Mouse (Mus musculus): ENCODE measurements around the gene Tfap4. TPM values are rescaled to one million over a fixed set of nuclear protein-coding genes. Genes with fewer than 3 reads are reported as not detected.

Tfap4 gene
- polyA plus RNA-seq, 1 experiment from 2014 or later = 19.6 TPM

DNA sequence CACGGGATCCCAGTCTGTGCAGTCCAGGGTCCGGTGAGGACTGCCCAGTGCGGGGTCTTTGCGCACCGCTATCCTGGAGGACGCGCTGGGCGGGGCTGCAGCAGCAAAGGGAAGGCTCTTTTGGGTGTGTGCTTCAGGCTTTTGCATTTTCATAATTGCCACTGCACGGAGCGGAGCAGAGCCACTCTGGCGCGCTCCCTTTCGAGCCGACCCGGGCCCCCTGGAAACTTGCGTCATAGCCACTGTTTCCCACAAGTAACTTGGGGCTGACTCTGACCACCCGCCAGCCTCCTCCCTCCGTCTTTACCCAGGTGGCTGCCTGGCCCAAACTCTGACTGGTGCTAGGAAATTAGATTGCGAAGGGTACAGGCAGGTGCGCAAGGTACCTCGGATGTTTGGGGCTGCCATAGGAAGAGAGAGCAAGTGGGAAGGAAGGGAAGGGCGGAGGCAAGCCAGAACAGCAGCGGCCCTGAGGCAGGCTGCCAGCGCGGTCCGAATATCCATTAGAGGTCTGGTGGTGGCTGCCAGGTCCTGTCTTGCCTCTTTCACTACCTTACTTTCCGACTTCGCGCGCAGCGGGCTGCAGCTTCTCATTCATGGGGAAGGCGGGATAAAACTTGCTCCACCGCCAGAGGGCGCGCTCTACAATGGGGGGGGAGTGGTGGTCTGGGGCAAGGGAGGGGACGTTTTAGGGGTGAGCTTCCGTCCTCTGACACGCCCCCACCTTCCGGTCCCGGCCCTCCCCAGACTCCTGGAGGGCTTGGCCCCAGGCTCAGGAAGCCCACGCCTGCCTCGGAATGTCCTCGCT, 695 bp upstream of the Tfap4 start:
- Histone ChIP-seq H3K9ac (peak overlapping the region; percentile 83), H3K9me3 (no peaks in the 10 kb centered on the region), H3K4me3 (peak overlapping the region; percentile 86), H3K27ac (peak overlapping the region; percentile 93), H3K36me3 (no peaks in the 10 kb centered on the region), H3K27me3 (no peaks in the 10 kb centered on the region), H3K4me1 (peaks cover 22% of the 10 kb centered on the region), H3K4me2 (peak overlapping the region; percentile 88)
- WGBS = under 1% methylated on average over 43 of the region's 43 CpGs
- peak; percentile 56 for ATAC-seq (ENCODE audit: borderline replicate concordance, extremely low read depth, low FRiP score, low TSS enrichment)

DNA sequence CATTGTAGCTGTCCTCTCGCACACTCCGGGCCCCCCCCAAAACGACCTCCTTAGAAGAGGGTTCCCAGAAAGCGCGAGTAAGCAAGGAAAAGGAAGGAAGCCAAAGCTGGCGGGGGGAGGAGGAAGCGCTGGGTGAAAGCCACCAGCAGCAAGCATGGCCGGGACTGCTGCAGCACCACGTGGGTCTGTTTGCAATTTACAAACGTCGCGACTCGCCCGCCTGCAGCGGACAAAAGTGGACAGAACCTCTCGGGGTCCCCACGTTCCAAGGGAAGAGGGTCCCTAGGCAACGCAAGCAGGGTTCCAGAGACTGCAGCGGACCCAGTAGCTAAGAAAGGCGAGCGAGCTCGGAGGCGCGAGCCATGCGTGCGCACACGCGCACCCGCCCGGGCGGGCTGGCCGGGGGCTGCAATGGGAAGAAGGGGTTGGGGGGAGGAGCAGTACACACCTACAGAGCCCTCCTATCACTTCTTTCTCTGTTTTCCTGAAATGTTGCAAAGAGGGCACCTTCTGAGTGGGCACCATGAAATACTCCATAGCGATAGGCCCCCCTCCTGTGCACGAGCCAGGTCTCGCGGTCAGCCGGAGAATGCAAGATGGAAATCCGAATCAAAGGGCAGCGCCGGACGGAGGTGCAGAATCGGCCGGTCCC, 548 bp downstream of the Tfap4 start:
- H3K4me3 ChIP-seq = peak overlapping the region; percentile 86
- H3K27me3 ChIP-seq = no peaks in the 10 kb centered on the region
- peaks cover 24% of the 10 kb centered on the region for H3K4me1 ChIP-seq
- H3K36me3 ChIP-seq = no peaks in the 10 kb centered on the region
- peak overlapping the region; percentile 93 for H3K27ac ChIP-seq
- H3K9ac ChIP-seq = peak overlapping the region; percentile 83
- no peaks in the 10 kb centered on the region for H3K9me3 ChIP-seq
- ATAC-seq (ENCODE audit: borderline replicate concordance, extremely low read depth, low FRiP score, low TSS enrichment) = peak; percentile 19; the same call in 1 of the 2 replicates
- H3K4me2 ChIP-seq = peak overlapping the region; percentile 88
- WGBS = under 1% methylated on average over 43 of the region's 43 CpGs

DNA sequence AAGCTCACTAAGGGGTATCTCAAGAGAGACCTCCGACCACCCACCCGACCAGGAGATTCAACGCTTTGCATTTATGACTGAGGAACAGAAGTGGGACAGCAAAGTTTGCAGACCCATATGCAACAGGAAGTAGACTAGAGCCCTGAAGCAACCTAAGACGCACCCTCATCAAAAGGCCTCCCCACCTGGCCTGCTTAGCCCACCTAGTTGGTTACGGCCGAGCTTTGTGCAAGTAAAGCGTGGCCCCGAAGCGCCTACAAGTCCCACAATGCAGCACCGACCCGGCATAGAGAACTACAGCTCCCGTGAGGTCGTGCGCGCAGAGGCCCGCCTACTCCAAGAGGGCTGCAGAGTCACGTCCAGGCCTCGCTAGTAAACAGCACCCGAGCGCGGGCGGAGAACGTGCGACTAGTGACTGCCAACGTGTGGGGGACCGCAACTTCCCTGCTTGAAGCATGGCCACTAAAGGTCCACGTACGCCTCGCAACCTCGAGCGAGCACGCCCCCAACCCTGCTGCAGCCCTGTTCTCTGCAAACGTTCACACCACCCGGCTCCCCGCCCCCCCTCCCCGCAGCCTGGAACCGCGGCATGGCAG, 1.2 kb downstream of the Tfap4 start:
- peak; percentile 90 for ATAC-seq (ENCODE audit: borderline replicate concordance, extremely low read depth, low FRiP score, low TSS enrichment)

DNA sequence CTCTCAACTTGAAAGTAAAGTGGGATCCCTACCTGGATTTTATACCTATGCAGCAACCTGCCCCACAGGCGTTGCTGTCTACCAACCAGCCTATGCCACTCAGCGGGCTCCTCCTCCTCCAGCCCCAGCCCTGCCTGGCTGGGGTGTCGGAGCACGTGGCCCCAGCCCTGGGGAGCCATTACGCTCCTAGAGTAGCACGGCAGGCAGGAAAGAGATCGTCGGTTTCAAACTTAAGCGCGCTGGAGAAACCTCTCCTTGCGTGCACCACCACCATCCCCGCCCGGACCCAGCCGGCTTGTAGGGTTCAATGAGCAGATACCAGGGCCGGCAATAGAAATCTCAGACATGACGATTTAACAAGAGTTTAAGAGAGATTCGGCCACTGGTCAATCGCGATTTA, 1.7 kb downstream of the Tfap4 start:
- Histone ChIP-seq H3K9me3 (no peaks in the 10 kb centered on the region), H3K9ac (peak overlapping the region; percentile 83), H3K4me1 (peaks cover 36% of the 10 kb centered on the region), H3K36me3 (no peaks in the 10 kb centered on the region), H3K27ac (peak overlapping the region; percentile 93), H3K4me3 (peak overlapping the region; percentile 86), H3K27me3 (no peaks in the 10 kb centered on the region), H3K4me2 (peak overlapping the region; percentile 88)
- ATAC-seq (ENCODE audit: borderline replicate concordance, extremely low read depth, low FRiP score, low TSS enrichment) = peak; percentile 62
- WGBS = under 1% methylated on average over 19 of the region's 19 CpGs

More for the DNA sequence above, 1.2 kb downstream of the Tfap4 start:
- H3K4me3 ChIP-seq = peak overlapping the region; percentile 86
- peak overlapping the region; percentile 93 for H3K27ac ChIP-seq
- under 1% methylated on average over 38 of the region's 38 CpGs for WGBS
- H3K36me3 ChIP-seq = no peaks in the 10 kb centered on the region
- H3K4me2 ChIP-seq = peak overlapping the region; percentile 88
- no peaks in the 10 kb centered on the region for H3K27me3 ChIP-seq
- peak overlapping the region; percentile 83 for H3K9ac ChIP-seq
- H3K9me3 ChIP-seq = no peaks in the 10 kb centered on the region
- peaks cover 30% of the 10 kb centered on the region for H3K4me1 ChIP-seq

- H3K4me1 ChIP-seq = peaks cover 44% of the 10 kb centered on the region
- H3K27ac ChIP-seq = no peak overlapping the region
- H3K4me3 ChIP-seq = peak overlapping the region; percentile 86
- H3K27me3 ChIP-seq = no peaks in the 10 kb centered on the region
- no peaks in the 10 kb centered on the region for H3K9me3 ChIP-seq
- ATAC-seq (ENCODE audit: borderline replicate concordance, extremely low read depth, low FRiP score, low TSS enrichment) = no peak
- H3K36me3 ChIP-seq = no peaks in the 10 kb centered on the region
- H3K9ac ChIP-seq = peak overlapping the region; percentile 83; the same call in 1 of the 2 replicates
- 79% methylated on average over 1 of the region's 1 CpGs for WGBS
- H3K4me2 ChIP-seq = peak overlapping the region; percentile 88
These were observed 2.6 kb downstream of the Tfap4 start for GRCm38 (mm10) chr16:4557085-4557484.

DNA sequence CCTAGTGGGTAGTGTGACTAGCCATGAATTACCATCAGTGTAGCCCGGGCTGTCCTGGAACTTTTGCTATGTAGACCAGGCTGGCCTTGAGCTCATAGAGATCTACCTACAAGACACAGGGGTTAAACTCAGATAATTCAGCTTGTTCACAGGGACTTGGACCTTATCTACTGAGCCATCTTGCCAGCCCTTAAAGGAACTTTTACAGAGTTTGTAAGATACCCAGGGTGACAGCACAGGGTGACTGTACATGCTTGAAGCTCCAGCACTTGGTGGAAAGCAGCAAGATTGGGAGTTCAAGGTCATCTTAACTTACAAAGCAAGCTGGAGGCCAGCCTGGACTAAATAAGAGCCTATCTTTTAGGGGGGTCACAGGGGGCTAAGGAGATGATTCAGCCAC, 4.1 kb downstream of the Tfap4 start:
- Histone ChIP-seq H3K4me3 (no peak overlapping the region), H3K4me2 (no peak overlapping the region), H3K36me3 (peaks cover 10% of the 10 kb centered on the region; the same call in 1 of the 2 replicates), H3K9ac (no peak overlapping the region), H3K27ac (no peak overlapping the region), H3K4me1 (peaks cover 49% of the 10 kb centered on the region), H3K9me3 (no peaks in the 10 kb centered on the region), H3K27me3 (no peaks in the 10 kb centered on the region)
- 97% methylated on average over 1 of the region's 1 CpGs for WGBS
- no peak for ATAC-seq (ENCODE audit: borderline replicate concordance, extremely low read depth, low FRiP score, low TSS enrichment)

- WGBS = 25% methylated on average over 6 of the region's 6 CpGs
- peak overlapping the region; percentile 17; the same call in 1 of the 2 replicates for H3K4me2 ChIP-seq
- no peaks in the 10 kb centered on the region for H3K9me3 ChIP-seq
- H3K36me3 ChIP-seq = peaks cover 21% of the 10 kb centered on the region
- peak overlapping the region; percentile 43 for H3K27ac ChIP-seq
- H3K9ac ChIP-seq = no peak overlapping the region
- H3K27me3 ChIP-seq = no peaks in the 10 kb centered on the region
- no peak overlapping the region for H3K4me3 ChIP-seq
- peaks cover 48% of the 10 kb centered on the region for H3K4me1 ChIP-seq
- ATAC-seq (ENCODE audit: borderline replicate concordance, extremely low read depth, low FRiP score, low TSS enrichment) = peak; percentile 57; the same call in 1 of the 2 replicates
These were observed 6.7 kb downstream of the Tfap4 start for GRCm38 (mm10) chr16:4552829-4553550.

DNA sequence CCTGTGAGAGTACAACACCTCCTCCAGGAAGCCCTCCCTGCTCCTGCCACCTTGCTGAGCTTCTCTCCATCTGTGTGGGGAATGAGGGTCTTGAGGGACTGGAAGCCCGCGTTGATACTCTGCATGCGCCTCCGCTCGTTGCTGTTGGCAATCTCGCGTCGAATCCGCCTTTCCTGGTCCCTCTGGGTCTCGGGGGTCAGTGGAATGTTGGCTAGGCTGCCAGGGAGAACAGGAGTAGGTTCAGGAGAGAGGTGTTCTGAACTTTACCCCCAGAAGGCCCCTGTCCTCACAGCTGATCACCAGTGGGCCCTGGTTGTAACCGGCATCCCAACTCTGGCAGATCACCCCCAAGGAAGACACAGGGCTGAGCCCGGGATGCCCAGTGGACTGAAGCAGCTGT, 7.8 kb downstream of the Tfap4 start:
- Histone ChIP-seq H3K4me1 (peaks cover 37% of the 10 kb centered on the region), H3K27me3 (no peaks in the 10 kb centered on the region), H3K36me3 (peaks cover 29% of the 10 kb centered on the region), H3K9me3 (no peaks in the 10 kb centered on the region), H3K4me2 (no peak overlapping the region), H3K9ac (no peak overlapping the region), H3K4me3 (no peak overlapping the region), H3K27ac (no peak overlapping the region)
- WGBS = 90% methylated on average over 12 of the region's 12 CpGs
- ATAC-seq (ENCODE audit: borderline replicate concordance, extremely low read depth, low FRiP score, low TSS enrichment) = no peak

GRCm38 (mm10) chr16:4551056-4551455, 8.6 kb downstream of the Tfap4 start:
- Histone ChIP-seq H3K36me3 (peaks cover 32% of the 10 kb centered on the region), H3K9me3 (no peaks in the 10 kb centered on the region), H3K27ac (no peak overlapping the region), H3K4me1 (peaks cover 32% of the 10 kb centered on the region), H3K4me3 (no peak overlapping the region), H3K4me2 (no peak overlapping the region), H3K9ac (no peak overlapping the region), H3K27me3 (no peaks in the 10 kb centered on the region)
- 36% methylated on average over 13 of the region's 13 CpGs for WGBS
- ATAC-seq (ENCODE audit: borderline replicate concordance, extremely low read depth, low FRiP score, low TSS enrichment) = peak; percentile 21; the same call in 1 of the 2 replicates

GRCm38 (mm10) chr16:4548953-4549688, 10.5 kb downstream of the Tfap4 start:
- ATAC-seq (ENCODE audit: borderline replicate concordance, extremely low read depth, low FRiP score, low TSS enrichment) = no peak
- H3K4me3 ChIP-seq = no peak overlapping the region
- peaks cover 43% of the 10 kb centered on the region for H3K36me3 ChIP-seq
- no peaks in the 10 kb centered on the region for H3K9me3 ChIP-seq
- H3K4me2 ChIP-seq = no peak overlapping the region
- WGBS = 86% methylated on average over 18 of the region's 18 CpGs
- no peak overlapping the region for H3K27ac ChIP-seq
- no peak overlapping the region for H3K9ac ChIP-seq
- H3K4me1 ChIP-seq = peaks cover 30% of the 10 kb centered on the region
- H3K27me3 ChIP-seq = no peaks in the 10 kb centered on the region

DNA sequence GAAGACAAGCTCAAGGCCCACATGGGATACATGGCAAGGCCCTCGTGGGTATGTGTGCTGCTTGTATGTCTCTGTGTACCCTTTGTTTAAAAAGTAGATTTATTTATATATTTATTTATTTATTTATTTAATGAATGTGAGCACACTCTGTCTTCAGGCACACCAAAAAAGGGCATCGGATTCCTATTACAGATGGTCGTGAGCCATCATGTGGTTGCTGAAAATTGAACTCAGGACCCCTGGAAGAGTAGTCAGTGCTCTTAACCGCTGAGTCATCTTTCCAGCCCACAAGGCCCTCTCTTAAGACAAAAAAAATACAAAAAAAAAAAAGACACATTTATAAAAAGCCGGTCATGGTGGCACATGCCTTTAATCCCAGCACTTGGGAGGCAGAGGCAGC, 12.0 kb downstream of the Tfap4 start:
- Histone ChIP-seq H3K9me3 (no peaks in the 10 kb centered on the region), H3K4me3 (no peak overlapping the region), H3K27me3 (no peaks in the 10 kb centered on the region), H3K4me1 (peaks cover 15% of the 10 kb centered on the region), H3K9ac (no peak overlapping the region), H3K36me3 (peaks cover 43% of the 10 kb centered on the region), H3K4me2 (no peak overlapping the region), H3K27ac (no peak overlapping the region)
- no peak for ATAC-seq (ENCODE audit: borderline replicate concordance, extremely low read depth, low FRiP score, low TSS enrichment)
- WGBS = 84% methylated on average over 5 of the region's 5 CpGs
